Mouse (Mus musculus) neural tube, embryonic 14.5 days (tissue): Measurements from ENCODE around the gene Efhd1. TPM values are rescaled to one million over a fixed set of nuclear protein-coding genes. Genes with fewer than 3 reads are reported as not detected.

ENCODE experiments used
- ATAC-seq: fragments of 200-750 bp; cut with Nextera tagmentation; 2 replicates; pipeline ENCODE4 v1.8.0; 2017; ENCODE audit warnings: low read depth, mild to moderate bottlenecking, moderate TSS enrichment, moderate library complexity
- H3K27ac ChIP-seq: fragments of 300-500 bp; sonication (generic); 2 replicates; pipeline ENCODE4 v1.5.1; 2014; ENCODE audit warnings: low read depth, mild to moderate bottlenecking, control low read depth, low read length, moderate library complexity, mixed read lengths
- H3K27me3 ChIP-seq: fragments of 300-500 bp; sonication (generic); 2 replicates; pipeline ENCODE4 v1.6.1; 2014; ENCODE audit warnings: low read length; ENCODE audit not compliant: control insufficient read depth, insufficient read depth
- H3K36me3 ChIP-seq: fragments of 300-500 bp; sonication (generic); 2 replicates; pipeline ENCODE4 v1.6.1; 2014; ENCODE audit warnings: low read length, mixed read lengths; ENCODE audit not compliant: control insufficient read depth, insufficient read depth
- H3K4me1 ChIP-seq: fragments of 300-500 bp; sonication (generic); 2 replicates; pipeline ENCODE4 v1.6.1; 2014; ENCODE audit warnings: low read length; ENCODE audit not compliant: control insufficient read depth, insufficient read depth
- H3K4me2 ChIP-seq: fragments of 300-500 bp; sonication (generic); 2 replicates; pipeline ENCODE4 v1.6.1; 2014; ENCODE audit warnings: mild to moderate bottlenecking, low read depth, low read length, control low read depth
- H3K4me3 ChIP-seq: fragments of 300-500 bp; sonication (generic); 2 replicates; pipeline ENCODE4 v1.5.1; 2014; ENCODE audit warnings: low read depth, low read length, control low read depth, mixed read lengths
- H3K9ac ChIP-seq: fragments of 300-500 bp; sonication (generic); replicated peaks from 2 replicates; pipeline ENCODE4 v1.6.1; 2014; ENCODE audit warnings: low read depth, mild to moderate bottlenecking, control low read depth, low read length, mixed read lengths
- H3K9me3 ChIP-seq: fragments of 300-500 bp; sonication (generic); 2 replicates; pipeline ENCODE4 v1.6.1; 2016; ENCODE audit warnings: low read length; ENCODE audit not compliant: control insufficient read depth
- WGBS: fragments of 180-500 bp; shearing (Covaris S2); extraction: QIAGEN DNeasy Blood & Tissue Kit; methylation state at CpG from one replicate; pipeline ENCODE4 v1.1.7; 2014; 5-methylcytosine and 5-hydroxymethylcytosine counted together
- polyA plus RNA-seq: library from polyadenylated mRNA; unstranded; fragments of >200 nt; fragmentation: Nextera tagmentation; extraction: Ambion mirVana; gene quantifications from 2 replicates; pipeline ENCODE4 v1.2.1, GENCODE M21; 2014

Gene Efhd1
- polyA plus RNA-seq, 1 experiment from 2014 or later = 1.2 TPM

DNA sequence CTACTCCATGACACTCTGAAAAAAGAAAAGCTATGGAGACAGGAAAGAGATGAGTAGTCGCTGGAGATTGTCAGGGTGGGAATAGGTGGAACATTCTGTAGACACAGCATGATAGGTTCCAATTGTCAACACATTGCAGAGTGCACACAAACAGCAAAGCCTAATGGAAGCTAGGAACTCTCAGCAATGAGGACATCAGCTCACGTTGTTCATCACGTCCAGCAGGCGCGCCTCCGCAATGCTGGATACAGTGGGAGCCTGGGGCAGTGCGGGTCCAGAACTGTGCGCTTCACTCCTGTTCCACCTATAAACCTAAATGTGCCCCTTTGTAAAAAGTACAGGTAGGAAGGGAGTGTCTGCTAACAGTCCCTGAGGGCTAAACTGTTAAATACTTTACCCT, 21.1 kb upstream of the Efhd1 start:
- no peak for ATAC-seq
- H3K36me3 ChIP-seq = 0 out of 2 replicates have a peak, but pooled peaks cover 8% of the 10 kb centered on the region
- no peak overlapping the region for H3K4me2 ChIP-seq
- 94% methylated on average over 8 of the region's 8 CpGs for WGBS
- no peak overlapping the region for H3K4me3 ChIP-seq
- H3K27ac ChIP-seq = no peak overlapping the region
- no peak overlapping the region for H3K9ac ChIP-seq
- no peaks in the 10 kb centered on the region for H3K9me3 ChIP-seq
- no peaks in the 10 kb centered on the region for H3K27me3 ChIP-seq
- H3K4me1 ChIP-seq = no peaks in the 10 kb centered on the region

DNA sequence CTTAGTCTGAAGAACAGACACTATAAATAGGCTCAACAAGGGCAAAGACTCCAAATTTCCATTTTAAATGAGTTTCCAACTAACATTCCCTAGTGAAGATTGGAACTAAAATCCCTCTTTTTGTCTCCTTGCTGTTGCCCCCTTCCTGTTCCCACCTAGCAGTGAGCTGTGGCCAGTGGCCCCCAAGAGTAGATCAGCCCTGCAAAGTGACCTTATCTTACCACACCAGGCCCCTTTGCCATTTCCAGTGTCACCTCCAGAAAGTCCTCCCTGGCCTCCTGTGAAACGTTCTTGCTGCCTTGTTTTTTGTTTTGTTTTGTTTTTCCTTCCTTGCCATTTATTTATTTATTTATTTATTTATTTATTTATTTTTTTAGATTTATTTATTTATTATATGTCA, 18.7 kb upstream of the Efhd1 start:
- H3K4me1 ChIP-seq = no peaks in the 10 kb centered on the region
- ATAC-seq = no peak
- 52% methylated on average over 1 of the region's 1 CpGs for WGBS
- no peaks in the 10 kb centered on the region for H3K27me3 ChIP-seq
- H3K9ac ChIP-seq = no peak overlapping the region
- no peak overlapping the region for H3K4me2 ChIP-seq
- no peak overlapping the region for H3K4me3 ChIP-seq
- H3K9me3 ChIP-seq = no peaks in the 10 kb centered on the region
- no peaks in the 10 kb centered on the region for H3K36me3 ChIP-seq
- H3K27ac ChIP-seq = no peak overlapping the region

DNA sequence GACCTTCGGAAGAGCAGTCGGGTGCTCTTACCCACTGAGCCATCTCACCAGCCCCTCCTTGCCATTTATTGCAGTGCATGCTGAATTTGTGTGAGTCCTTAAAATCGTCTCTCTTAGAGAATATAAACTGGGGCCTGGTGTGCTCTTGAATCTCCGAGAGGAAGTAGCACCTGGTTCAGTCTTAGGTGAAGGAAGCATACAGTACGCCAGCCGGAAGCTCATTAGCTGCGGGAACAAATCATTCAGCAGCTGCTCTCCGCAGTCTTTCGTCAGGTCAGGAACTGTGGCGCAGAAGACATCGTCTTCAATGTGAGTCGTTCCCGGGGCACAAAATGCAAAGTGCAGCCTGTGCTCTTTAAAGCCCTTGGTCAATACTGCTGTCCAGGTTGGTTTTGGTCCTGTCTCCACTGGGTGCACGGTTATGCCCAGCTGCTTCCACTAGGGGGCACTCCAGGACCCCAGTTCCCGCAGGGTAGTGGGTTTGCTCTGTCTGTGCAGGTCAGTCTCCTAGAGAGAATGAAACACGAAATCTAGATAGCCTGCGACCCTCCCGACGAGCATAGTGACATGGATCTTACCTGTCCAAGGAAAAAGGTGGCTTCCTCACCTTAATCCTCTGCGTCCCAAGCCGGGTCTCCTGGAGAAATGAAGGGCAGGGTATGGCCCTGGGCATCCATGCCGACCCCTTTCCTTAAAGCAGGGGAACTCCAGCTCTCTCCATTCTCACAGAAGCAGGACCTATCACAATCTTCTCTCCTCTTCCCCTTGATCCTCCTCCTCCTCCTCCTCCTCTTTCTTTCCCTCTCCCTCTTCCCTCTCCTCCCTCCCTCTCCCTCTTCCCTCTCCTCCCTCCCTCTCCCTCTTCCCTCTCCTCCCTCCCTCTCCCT, 18.0 kb upstream of the Efhd1 start:
- Histone ChIP-seq H3K27ac (no peak overlapping the region), H3K4me3 (no peak overlapping the region), H3K4me1 (no peaks in the 10 kb centered on the region), H3K36me3 (no peaks in the 10 kb centered on the region), H3K9me3 (no peaks in the 10 kb centered on the region), H3K27me3 (no peaks in the 10 kb centered on the region), H3K4me2 (peak overlapping the region; percentile 3; the same call in 1 of the 2 replicates), H3K9ac (no peak overlapping the region)
- WGBS = 25% methylated on average over 22 of the region's 22 CpGs
- peak; percentile 93 for ATAC-seq

DNA sequence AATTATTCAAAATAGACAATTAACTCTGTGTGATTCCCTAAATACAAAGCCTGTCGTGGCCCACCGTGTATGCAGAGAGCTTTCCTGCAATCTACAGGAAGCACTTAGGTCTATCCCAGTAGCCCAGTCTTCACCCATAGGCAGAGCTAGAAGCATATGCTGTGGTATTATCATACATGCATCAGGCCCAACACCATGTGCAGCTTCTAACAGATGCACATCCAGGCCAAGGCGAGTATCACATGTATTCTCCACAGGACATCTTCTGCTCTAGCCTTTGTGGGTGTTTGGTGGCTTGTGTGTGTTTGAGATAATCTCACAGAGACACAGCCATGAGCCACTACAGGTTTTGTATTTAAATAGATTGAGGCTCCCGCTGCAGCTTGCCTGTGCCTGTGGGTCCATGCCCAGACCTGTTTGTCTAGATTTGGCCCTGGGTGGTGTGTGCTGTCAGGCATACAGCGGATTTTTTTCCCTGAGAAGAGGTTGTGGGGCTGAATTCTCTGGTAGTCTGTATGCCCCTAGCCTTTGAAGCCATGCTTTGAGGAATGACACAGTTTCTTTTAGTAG, 12.0 kb upstream of the Efhd1 start:
- Histone ChIP-seq H3K4me2 (no peak overlapping the region), H3K9ac (no peak overlapping the region), H3K4me1 (no peaks in the 10 kb centered on the region), H3K27me3 (no peaks in the 10 kb centered on the region), H3K4me3 (no peak overlapping the region), H3K9me3 (no peaks in the 10 kb centered on the region), H3K36me3 (no peaks in the 10 kb centered on the region), H3K27ac (no peak overlapping the region)
- 59% methylated on average over 5 of the region's 5 CpGs for WGBS
- no peak for ATAC-seq

- H3K9me3 ChIP-seq = no peaks in the 10 kb centered on the region
- WGBS = 54% methylated on average over 4 of the region's 4 CpGs
- H3K36me3 ChIP-seq = no peaks in the 10 kb centered on the region
- ATAC-seq = no peak
- H3K27ac ChIP-seq = no peak overlapping the region
- H3K27me3 ChIP-seq = no peaks in the 10 kb centered on the region
- H3K4me2 ChIP-seq = no peak overlapping the region
- H3K4me3 ChIP-seq = no peak overlapping the region
- no peak overlapping the region for H3K9ac ChIP-seq
- H3K4me1 ChIP-seq = no peaks in the 10 kb centered on the region
Measured at GRCm38 (mm10) chr1:87255173-87255572, 9.0 kb upstream of the Efhd1 start.

GRCm38 (mm10) chr1:87257691-87258090, 6.5 kb upstream of the Efhd1 start:
- ATAC-seq = no peak
- Histone ChIP-seq H3K4me2 (no peak overlapping the region), H3K4me1 (no peaks in the 10 kb centered on the region), H3K36me3 (no peaks in the 10 kb centered on the region), H3K27ac (no peak overlapping the region), H3K27me3 (no peaks in the 10 kb centered on the region; the same call in 1 of the 2 replicates), H3K9ac (no peak overlapping the region), H3K9me3 (no peaks in the 10 kb centered on the region), H3K4me3 (no peak overlapping the region)
- WGBS = 7% methylated on average over 11 of the region's 11 CpGs

- Histone ChIP-seq H3K4me1 (no peaks in the 10 kb centered on the region), H3K27ac (no peak overlapping the region), H3K36me3 (no peaks in the 10 kb centered on the region), H3K4me3 (no peak overlapping the region), H3K27me3 (peaks cover 3% of the 10 kb centered on the region; the same call in 1 of the 2 replicates), H3K9ac (no peak overlapping the region), H3K9me3 (no peaks in the 10 kb centered on the region), H3K4me2 (no peak overlapping the region)
- ATAC-seq = no peak
- 11% methylated on average over 14 of the region's 14 CpGs for WGBS
Measured at GRCm38 (mm10) chr1:87258484-87258883, 5.7 kb upstream of the Efhd1 start.

- H3K4me3 ChIP-seq = no peak overlapping the region
- WGBS = 92% methylated on average over 2 of the region's 2 CpGs
- H3K36me3 ChIP-seq = no peaks in the 10 kb centered on the region
Measured at GRCm38 (mm10) chr1:87259316-87259715, 4.8 kb upstream of the Efhd1 start.

GRCm38 (mm10) chr1:87263257-87263656, 906 bp upstream of the Efhd1 start:
- no peaks in the 10 kb centered on the region for H3K36me3 ChIP-seq

More at GRCm38 (mm10) chr1:87259316-87259715, 4.8 kb upstream of the Efhd1 start:
- ATAC-seq = no peak
- H3K27me3 ChIP-seq = peaks cover 11% of the 10 kb centered on the region
- no peak overlapping the region for H3K9ac ChIP-seq
- no peak overlapping the region for H3K4me2 ChIP-seq
- peaks cover 5% of the 10 kb centered on the region; the same call in 1 of the 2 replicates for H3K4me1 ChIP-seq
- H3K27ac ChIP-seq = no peak overlapping the region
- H3K9me3 ChIP-seq = no peaks in the 10 kb centered on the region

More at GRCm38 (mm10) chr1:87263257-87263656, 906 bp upstream of the Efhd1 start:
- H3K9ac ChIP-seq = no peak overlapping the region
- peaks cover 11% of the 10 kb centered on the region for H3K4me1 ChIP-seq
- H3K9me3 ChIP-seq = no peaks in the 10 kb centered on the region
- WGBS = 2% methylated on average over 9 of the region's 9 CpGs
- peaks cover 23% of the 10 kb centered on the region for H3K27me3 ChIP-seq
- H3K27ac ChIP-seq = no peak overlapping the region
- peak overlapping the region; percentile 98; the same call in 1 of the 2 replicates for H3K4me2 ChIP-seq
- no peak for ATAC-seq
- no peak overlapping the region for H3K4me3 ChIP-seq
